Comparison of ENCODE assay signal across 22 mouse cellular contexts in genomic region chr7:91659498-91659897, GRCm38 (mm10).
"Had no signal": no experiment of that assay in that cellular context is flagged by ENCODE, and none has a peak within 500 bp of the region (broad histone marks: within the 10 kb centered on the region; RNA-seq: fewer than 3 reads in every experiment).

No protein-coding gene starts in this region.

- H3K4me2 ChIP-seq: limb, embryonic 12.5 days; limb, embryonic 15.5 days; liver, embryonic 11.5 days; lung, embryonic 14.5 days; midbrain, embryonic 13.5 days; neural tube, embryonic 12.5 days; neural tube, embryonic 15.5 days had no signal

- ATAC-seq: liver, postnatal 0 days; lung, postnatal 0 days; midbrain, embryonic 13.5 days; midbrain, embryonic 16.5 days had no signal

- H3K27ac ChIP-seq: limb, embryonic 12.5 days; limb, embryonic 15.5 days; liver, embryonic 14.5 days; macrophage; midbrain, embryonic 10.5 days; midbrain, embryonic 13.5 days; neural tube, embryonic 12.5 days; neural tube, embryonic 15.5 days had no signal

- H3K4me1 ChIP-seq: limb, embryonic 12.5 days; limb, embryonic 15.5 days; midbrain, embryonic 10.5 days; midbrain, embryonic 13.5 days; neural tube, embryonic 12.5 days; neural tube, embryonic 15.5 days had no signal

- H3K4me3 ChIP-seq: limb, embryonic 12.5 days; limb, embryonic 15.5 days; megakaryocyte, embryonic 14.5 days; midbrain, embryonic 10.5 days; midbrain, embryonic 13.5 days; myocyte; neural tube, embryonic 12.5 days; neural tube, embryonic 15.5 days had no signal

- H3K9me3 ChIP-seq: limb, embryonic 12.5 days; limb, embryonic 15.5 days; megakaryocyte, embryonic 14.5 days; midbrain, embryonic 10.5 days; midbrain, embryonic 13.5 days; neural tube, embryonic 12.5 days; neural tube, embryonic 15.5 days had no signal

- H3K27me3 ChIP-seq: limb, embryonic 12.5 days; limb, embryonic 15.5 days; megakaryocyte, embryonic 14.5 days; midbrain, embryonic 13.5 days; neural tube, embryonic 12.5 days; neural tube, embryonic 15.5 days had no signal

- DNase-seq: kidney, adult 18-20 months; kidney, adult 9 months; kidney, postnatal 14 days; kidney, postnatal 4 days; layer of hippocampus, adult 9-11 months; liver, postnatal 0 days; lung, embryonic 14.5 days; thymus, adult 18-20 months; thymus, postnatal 36 days had no signal

- H3K9ac ChIP-seq: limb, embryonic 12.5 days; limb, embryonic 15.5 days; liver, embryonic 14.5 days; liver, postnatal 0 days; lung, embryonic 14.5 days; midbrain, embryonic 13.5 days; neural tube, embryonic 12.5 days; neural tube, embryonic 15.5 days had no signal

- H3K36me3 ChIP-seq: limb, embryonic 12.5 days; limb, embryonic 15.5 days; midbrain, embryonic 10.5 days; midbrain, embryonic 13.5 days; neural tube, embryonic 12.5 days; neural tube, embryonic 15.5 days had no signal
